Mouse (Mus musculus) heart, postnatal 14 days (tissue): ENCODE data around the gene Bloc1s2. TPM values are rescaled to one million over a fixed set of nuclear protein-coding genes. Genes with fewer than 3 reads are reported as not detected.
"Not testable (repeated sequence)": the region's sequence is repeated elsewhere in the genome, so short reads cannot be mapped to it uniquely, and the experiment has no call there.

ENCODE experiments used
- DNase-seq, 2 experiments: peaks; one replicate each; pipeline ENCODE4 v3.0.0; 2021 to 2022
- intact Hi-C: fragments of 180-260 bp; cut with DNase I; formaldehyde crosslinking; loops from one replicate; pipeline ENCODE4 v1.15.1; 2025
- total RNA-seq, 2 experiments: library from RNA; stranded (reverse); gene quantifications; 2 replicates each; pipeline ENCODE4 v1.2.3; 2021

The Bloc1s2 gene
- total RNA-seq, 2 experiments from 2014 or later = 12.9 to 15.6 TPM

DNA sequence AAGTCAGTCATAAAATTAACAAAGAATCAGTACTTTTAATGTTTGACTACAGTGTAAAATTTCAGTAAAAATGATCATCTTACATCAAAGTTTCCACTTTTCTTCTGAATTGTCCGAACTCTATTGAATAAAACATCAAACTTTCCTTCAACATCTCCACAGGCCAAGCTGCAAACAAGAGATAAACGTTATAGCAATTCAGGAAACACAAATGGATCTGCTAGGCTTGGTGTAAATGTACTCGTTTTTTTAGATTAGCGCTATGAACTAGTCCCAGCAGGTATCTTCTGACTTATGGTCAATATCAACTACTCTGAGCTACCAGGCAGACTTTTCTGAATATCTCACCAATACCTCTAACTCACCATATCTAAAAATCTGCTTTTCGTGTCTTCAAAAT lies 13.3 kb downstream of the Bloc1s2 start:
- no peak for DNase-seq
- intact Hi-C loops = no loop called here

DNA sequence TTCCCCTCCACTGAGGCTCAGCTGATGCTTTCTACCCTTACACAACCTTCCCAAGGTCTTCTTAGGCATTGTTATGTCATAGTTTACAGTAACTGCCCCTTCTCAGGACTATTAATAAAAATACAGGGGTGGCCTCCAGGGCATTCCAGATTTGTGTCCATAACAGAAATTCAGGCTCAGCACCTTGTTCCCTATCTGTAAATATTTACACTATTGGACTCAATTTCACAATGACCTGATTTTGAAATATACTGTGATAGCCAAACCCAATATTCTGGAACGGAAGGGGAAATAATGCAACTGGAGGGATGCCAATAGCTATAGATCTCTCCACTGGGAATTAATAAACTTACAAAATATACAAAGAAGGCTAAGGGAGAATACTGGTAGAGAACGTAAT lies 17.7 kb downstream of the Bloc1s2 start:
- no peak for DNase-seq
- intact Hi-C loops = no loop called here

DNA sequence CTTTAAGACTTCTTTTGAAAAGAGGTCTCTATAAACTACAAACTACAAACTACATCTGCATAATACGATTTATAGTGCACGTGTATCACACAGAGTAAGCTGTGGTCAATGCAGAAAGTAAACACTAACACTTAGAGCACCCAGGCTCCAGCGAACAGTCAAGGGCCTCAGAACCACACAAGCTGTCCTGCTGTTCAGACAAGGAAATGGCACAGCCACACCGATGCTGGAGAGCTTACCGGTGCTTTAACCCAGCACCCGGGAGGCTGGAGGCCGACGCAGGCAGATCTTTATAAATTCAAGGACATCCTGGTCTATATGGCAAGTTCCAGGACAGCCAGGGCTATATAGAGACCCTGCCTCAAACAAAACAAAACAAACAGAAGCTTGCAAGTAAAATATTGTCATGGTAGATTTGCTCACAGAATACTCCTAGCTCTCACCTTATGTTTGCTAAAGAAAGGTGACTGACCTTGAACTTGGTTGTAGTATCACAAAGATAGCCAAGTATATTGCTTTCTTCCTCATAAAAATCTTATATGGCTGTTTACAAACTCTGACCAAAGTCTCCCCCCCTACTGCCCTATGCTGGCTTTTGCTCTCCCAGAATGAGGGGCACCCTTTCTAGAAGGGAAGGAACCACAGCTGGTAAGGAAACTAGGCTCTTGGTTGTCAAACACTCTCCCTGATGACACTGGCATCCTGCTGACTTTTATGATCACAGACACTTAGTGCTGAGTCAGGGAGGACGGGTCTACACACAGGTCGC lies 18.3 kb downstream of the Bloc1s2 start:
- intact Hi-C loops = no loop called here
- no peak for DNase-seq

DNA sequence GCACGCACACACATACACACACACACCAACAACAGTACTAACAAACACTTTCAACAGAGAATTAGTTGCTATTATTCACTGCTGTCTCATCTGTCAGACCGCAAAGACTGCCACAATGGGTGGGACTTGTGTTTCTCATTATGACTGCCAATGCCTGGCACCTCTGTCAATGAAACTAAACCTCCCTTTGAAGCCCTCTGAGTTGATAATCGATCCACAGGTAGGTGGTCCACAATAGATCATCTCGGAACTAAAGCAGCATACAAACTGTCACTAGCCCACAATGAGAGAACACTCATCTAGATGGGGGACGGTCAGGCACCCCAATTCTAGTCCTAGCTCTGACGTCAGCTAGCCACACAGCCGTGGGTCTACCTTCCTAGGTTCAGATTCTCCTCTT lies 25.1 kb downstream of the Bloc1s2 start:
- no peak for DNase-seq
- intact Hi-C loops = no loop called here

DNA sequence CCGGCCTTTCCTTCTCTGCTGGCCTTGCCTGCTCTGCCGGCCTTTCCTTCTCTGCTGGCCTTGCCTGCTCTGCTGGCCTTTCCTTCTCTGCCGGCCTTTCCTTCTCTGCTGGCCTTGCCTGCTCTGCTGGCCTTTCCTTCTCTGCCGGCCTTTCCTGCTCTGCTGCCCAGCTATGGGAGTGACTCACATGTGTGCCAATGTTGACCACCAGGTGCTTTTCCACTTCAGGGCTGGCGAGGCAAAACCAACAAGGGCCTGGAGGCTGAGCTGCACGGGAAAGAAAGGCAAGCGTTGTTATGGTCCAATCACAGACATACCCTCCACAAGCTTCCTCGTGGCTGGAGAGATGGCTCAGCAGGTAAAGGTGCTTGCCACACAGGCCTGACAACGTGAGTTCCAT lies 25.6 kb downstream of the Bloc1s2 start:
- intact Hi-C loops, DNase-seq: not testable (repeated sequence)

DNA sequence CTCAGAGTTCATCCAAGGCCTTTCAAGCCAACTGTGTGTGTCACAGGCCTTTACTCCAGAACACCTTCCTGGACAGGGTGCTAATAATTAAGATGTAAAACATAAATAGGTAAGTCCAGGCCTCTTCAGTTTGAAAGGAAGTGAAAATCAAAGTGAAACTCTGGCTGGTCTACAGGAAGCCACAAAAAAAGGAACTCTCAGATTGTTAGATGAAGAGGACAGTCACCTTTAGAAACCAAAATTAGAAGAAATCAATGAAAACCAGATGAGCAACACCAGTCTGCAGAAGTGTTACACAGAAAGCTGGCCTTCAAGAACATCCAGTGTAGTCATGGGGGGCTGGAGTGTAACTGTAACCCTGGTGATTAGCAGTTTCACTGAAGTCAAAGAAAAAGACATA lies 28.5 kb downstream of the Bloc1s2 start:
- no peak for DNase-seq
- intact Hi-C loops = loop anchor here (2.0 kb wide), 1 partner anchor 25 kb away; no protein-coding TSS in a partner anchor

DNA sequence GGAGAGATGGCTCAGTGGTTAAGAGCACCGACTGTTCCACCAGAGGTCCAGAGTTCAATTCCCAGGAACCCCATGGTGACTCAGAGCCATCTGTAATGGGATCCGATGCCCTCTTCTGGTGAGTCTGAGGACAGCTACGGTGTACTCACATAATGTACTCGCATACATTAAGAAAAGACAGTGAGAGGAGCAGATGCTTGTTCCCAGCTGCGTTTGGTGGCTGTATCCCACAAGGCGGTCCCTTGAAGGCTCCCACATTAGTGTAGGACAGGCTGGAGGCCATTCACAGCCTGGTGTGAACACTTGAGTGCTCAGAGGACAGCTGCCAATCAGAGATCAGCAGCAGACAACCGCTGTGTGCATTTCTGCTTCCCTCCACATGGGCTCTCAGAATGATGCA lies 34.5 kb downstream of the Bloc1s2 start:
- no peak for DNase-seq
- intact Hi-C loops = no loop called here

DNA sequence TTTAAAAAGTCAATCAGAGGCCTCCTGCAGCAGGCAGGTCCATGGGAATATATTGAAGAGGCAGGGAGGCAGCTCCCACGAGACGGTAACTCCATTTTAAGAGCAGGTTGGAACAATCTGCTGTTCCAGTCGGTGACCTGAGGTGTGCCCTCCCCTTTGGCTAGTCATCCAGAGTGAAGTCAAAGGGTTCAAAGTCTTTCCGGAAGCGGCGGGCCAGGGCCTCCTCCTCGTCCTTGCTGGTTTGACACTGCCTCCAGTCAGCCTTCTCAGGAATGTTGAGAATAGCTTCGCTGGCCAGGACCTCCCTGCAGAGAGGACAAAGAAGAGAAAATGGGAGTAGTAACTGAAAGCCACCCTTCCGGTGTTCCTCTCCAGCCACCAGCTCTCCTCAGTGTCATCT lies 35.9 kb downstream of the Bloc1s2 start:
- intact Hi-C loops = no loop called here
- DNase-seq = no peak

DNA sequence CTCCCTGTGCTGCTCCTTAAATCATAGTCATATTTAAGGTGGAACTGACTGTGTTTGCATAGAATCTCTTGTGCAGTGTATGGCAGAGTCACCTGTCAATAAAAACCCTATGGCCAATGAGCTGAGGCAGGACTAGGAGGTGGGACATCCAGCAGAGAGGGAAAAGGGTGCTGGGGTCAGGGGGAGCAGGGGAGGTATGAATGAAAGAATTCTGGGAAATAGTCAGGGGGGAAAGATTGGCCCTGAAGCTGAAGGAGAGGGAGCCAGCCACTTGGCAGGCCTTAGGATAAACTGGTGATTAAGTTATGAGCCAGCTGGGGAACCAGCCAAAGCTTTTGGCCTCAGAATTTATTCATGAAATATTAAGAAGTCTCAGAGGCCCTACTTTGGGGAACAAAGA lies 37.2 kb downstream of the Bloc1s2 start:
- no peak for DNase-seq
- intact Hi-C loops = no loop called here

DNA sequence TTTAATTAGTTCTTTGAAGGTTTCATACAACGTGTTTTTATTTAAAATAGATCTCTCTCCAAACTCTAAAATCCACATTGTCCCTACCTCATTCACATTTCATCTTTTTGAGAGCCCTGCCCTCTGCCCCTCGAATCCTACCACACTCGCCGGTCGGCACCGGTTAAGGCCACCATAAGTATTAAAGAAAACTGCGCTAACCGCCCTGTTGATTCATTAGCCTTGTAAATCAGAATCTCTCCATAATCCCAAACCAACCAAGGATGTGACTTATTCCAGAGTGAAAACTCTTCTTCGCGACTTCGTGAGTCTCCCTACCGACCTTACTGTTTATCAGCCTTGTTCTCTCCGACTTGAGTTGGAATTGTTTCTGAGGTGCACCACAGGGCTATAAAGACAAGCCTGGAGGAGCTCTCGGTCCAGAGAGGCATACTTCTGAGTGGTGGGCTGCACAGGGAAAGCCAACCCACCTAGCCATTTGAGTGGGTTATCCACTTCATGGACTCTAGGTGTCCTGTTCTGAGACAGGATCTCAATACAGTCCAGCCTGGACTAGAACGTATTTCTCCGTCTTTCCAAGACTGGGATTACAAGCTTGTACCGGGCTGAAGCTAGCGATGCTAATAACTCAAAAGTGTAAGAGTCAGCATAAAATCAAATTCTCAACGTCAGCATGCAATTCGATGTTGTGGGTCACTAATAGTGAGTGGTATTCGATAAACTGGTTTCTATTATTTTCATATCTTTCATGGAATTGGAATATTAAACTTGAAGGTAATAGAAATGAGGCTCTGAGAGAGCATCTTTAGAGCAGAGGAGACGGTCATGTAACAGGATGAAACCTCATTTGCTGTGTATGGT lies 38.4 kb downstream of the Bloc1s2 start:
- intact Hi-C loops = no loop called here

DNA sequence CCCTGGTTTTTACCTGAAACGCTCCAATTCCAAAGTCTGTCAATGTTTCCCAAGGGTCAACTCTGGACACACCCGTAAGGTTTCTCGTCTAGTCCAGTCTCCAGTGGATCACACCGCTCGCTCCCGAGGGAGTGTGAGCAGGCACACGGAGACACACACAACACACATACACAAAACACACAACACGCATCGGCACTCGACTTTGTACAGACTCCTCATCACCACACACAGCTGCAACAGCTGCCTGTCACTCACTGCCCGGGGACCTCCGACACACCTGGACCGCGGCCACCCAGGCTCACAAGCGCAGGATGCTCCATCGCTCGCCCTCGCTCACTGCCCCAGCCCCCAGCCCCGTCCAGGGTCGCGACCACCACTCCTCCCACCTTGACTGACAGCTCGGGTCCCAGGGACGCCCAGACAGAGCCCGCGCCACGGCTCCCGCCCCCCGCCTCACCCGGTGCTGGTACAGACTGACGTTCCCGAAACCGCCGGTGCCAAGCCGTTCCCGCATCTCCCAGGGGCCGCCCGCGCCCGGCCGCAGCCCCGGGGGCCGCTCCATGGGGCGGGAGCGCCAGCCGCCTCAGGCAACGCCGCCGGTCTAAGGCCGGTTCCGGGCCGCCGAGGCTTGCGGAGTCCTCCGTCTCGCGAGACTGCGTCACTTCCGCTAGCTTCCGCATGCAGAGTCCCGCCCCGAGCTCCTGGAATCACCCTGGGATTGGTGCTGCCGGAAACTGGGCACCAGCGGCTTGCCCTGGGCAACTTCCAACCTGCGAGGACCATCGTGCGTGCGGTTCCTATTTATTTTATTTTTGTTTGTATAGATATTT lies 39.2 kb downstream of the Bloc1s2 start, which contains the start of gene Chuk:
Chuk (minus strand) TSS at position 650 of the 830 bp plus-strand sequence.
- DNase-seq = peak; percentile 96 to 99
- intact Hi-C loops = no loop called here

More for the DNA sequence above, 38.4 kb downstream of the Bloc1s2 start:
- peak in 1 of 2 experiments; percentile 6 for DNase-seq

DNA sequence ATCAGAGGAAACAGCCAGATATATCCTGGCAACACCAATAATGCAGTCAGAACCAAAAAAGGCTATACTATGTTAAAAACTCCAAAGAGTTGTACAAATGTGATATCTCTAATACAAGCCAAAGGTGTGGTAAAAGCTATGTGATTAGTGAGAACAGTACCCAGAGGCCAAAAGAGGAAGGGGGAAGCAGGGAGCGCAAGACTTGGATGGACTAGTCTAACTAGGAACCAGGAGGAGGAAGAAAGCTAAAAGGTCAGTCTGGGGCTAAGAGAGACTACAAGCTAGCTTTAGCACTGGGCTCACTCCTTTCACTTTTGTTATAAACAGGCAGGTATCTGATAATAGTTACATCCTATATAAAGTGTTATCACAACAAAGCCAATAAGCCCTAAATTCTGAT lies 41.9 kb downstream of the Bloc1s2 start:
- no peak for DNase-seq
- intact Hi-C loops = no loop called here

DNA sequence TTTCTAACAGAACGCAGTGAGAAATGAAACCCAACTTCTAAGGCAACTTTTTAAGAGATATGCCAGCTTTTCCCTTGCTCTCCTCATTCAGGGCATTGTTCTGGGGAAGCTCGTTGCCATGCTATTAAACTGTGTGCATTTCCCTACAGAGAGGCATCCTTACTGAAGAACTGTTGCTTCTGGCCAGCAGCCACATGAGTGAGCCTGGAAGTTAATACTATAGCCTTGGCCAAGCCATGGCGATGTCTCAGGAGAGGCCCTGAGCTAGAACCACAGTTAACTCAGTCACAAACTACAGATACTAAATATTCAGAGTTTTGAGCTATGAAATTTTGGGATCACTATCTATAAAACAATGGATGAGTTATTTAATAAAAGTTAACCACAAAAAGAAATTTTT lies 43.2 kb downstream of the Bloc1s2 start:
- intact Hi-C loops = no loop called here
- DNase-seq = no peak

DNA sequence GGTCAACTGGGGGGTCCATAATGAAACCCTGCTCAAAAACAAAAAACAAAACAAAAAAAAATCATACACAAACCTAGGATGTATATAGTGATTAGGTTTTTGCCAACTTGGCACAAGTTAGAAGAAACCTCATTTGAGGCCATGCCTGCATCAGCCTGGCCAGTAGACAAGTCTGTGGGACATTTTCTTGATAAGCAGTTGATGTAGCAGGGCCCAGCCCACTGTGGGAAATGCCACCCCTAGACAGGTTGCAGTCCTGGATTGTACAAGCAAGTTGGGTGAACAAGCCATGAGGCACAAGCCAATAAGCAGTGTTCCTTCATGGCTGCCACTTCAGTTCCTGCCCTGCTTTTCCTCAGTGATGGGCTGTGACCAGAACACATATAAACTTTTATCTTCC lies 45.4 kb downstream of the Bloc1s2 start:
- DNase-seq = no peak
- intact Hi-C loops = no loop called here

Other genes with a start within 250 kb of the Bloc1s2 start
- 1 to 10 TPM; 8.3 to 9.9 TPM for gene Dnmbp, start 206.3 kb downstream of the Bloc1s2 start, total RNA-seq
- under 1 TPM in 1 of 2 experiments, not detected in 1; 0.12 TPM for gene Cpn1, start 159.9 kb downstream of the Bloc1s2 start, total RNA-seq
- under 1 TPM in 1 of 2 experiments, not detected in 1; 0.15 TPM for gene Cyp2c23, start 117.2 kb downstream of the Bloc1s2 start, total RNA-seq
- gene Erlin1, start 76.7 kb downstream of the Bloc1s2 start, total RNA-seq = 1 to 10 TPM; 6.0 to 7.3 TPM
- gene Chuk, start 39.0 kb downstream of the Bloc1s2 start, total RNA-seq = 10 to 100 TPM; 30.2 to 34.0 TPM
- gene Cwf19l1, start 10.6 kb downstream of the Bloc1s2 start, total RNA-seq = 10 to 100 TPM in 1 of 2 experiments, 1 to 10 TPM in 1; 9.0 to 11.6 TPM
- not detected for gene Pkd2l1, start 46.0 kb upstream of the Bloc1s2 start, total RNA-seq
- not detected for gene Scd3, start 56.8 kb upstream of the Bloc1s2 start, total RNA-seq
- gene Scd2, start 147.2 kb upstream of the Bloc1s2 start, total RNA-seq = 10 to 100 TPM; 24.8 to 27.2 TPM
- gene Scd4, start 186.6 kb upstream of the Bloc1s2 start, total RNA-seq = 10 to 100 TPM; 13.1 to 14.0 TPM